Mouse (Mus musculus) gonadal fat pad, adult 2 months (tissue): ENCODE measurements around the gene Spn. TPM values are rescaled to one million over a fixed set of nuclear protein-coding genes. Genes with fewer than 3 reads are reported as not detected.

Source experiments
- polyA plus RNA-seq: library from polyadenylated mRNA; depleted of rRNA; stranded (reverse); fragments of >200 nt; gene quantifications from 2 replicates; pipeline ENCODE4 v1.2.3, GENCODE M21; 2012; rRNA removed

The Spn gene
- polyA plus RNA-seq, 1 experiment, result 1.6 TPM

Other genes starting within 250 kb of the Spn start
- 88.1 and 102 TPM in 2 replicates for gene Tmem219, start 214.9 kb downstream of the Spn start, polyA plus RNA-seq
- 19.7 and 21.3 TPM in 2 replicates for gene Kctd13, start 208.9 kb downstream of the Spn start, polyA plus RNA-seq
- 0.26 and 0.32 TPM in 2 replicates for gene Asphd1, start 188.2 kb downstream of the Spn start, polyA plus RNA-seq
- 2.5 and 2.8 TPM in 2 replicates for gene Sez6l2, start 187.3 kb downstream of the Spn start, polyA plus RNA-seq
- gene Cdipt, start 161.9 kb downstream of the Spn start, polyA plus RNA-seq, result 240 and 245 TPM in 2 replicates
- 5.3 and 8.5 TPM in 2 replicates for gene Cdiptos, start 161.7 kb downstream of the Spn start, polyA plus RNA-seq
- 84.9 and 85.3 TPM in 2 replicates for gene Mvp, start 123.2 kb downstream of the Spn start, polyA plus RNA-seq
- gene Pagr1b, start 121.3 kb downstream of the Spn start, polyA plus RNA-seq, result 2.4 and 5.3 TPM in 2 replicates
- gene Pagr1a, start 120.5 kb downstream of the Spn start, polyA plus RNA-seq, result 6.9 and 8.0 TPM in 2 replicates
- 19.8 and 21.2 TPM in 2 replicates for gene Gm42742, start 116.7 kb downstream of the Spn start, polyA plus RNA-seq
- gene Prrt2, start 116.6 kb downstream of the Spn start, polyA plus RNA-seq, result 7.3 and 8.9 TPM in 2 replicates
- 80.5 and 81.9 TPM in 2 replicates for gene Maz, start 110.8 kb downstream of the Spn start, polyA plus RNA-seq
- 1.3 and 2.1 TPM in 2 replicates for gene Kif22, start 95.4 kb downstream of the Spn start, polyA plus RNA-seq
- 0.86 and 1.5 TPM in 2 replicates for gene Zg16, start 50.5 kb downstream of the Spn start, polyA plus RNA-seq
- 14.8 and 17.4 TPM in 2 replicates for gene AI467606, start 46.5 kb downstream of the Spn start, polyA plus RNA-seq
- 1.7 and 2.1 TPM in 2 replicates for gene Qprt, start 15.6 kb downstream of the Spn start, polyA plus RNA-seq
- gene Cd2bp2, start 58.2 kb upstream of the Spn start, polyA plus RNA-seq, result 29.3 and 32.5 TPM in 2 replicates
- 28.2 and 33.0 TPM in 2 replicates for gene Tbc1d10b, start 70.6 kb upstream of the Spn start, polyA plus RNA-seq
- 1.3 and 7.6 TPM in 2 replicates for gene Mylpf, start 71.1 kb upstream of the Spn start, polyA plus RNA-seq
- 13.4 and 14.2 TPM in 2 replicates for gene Zfp553, start 95.2 kb upstream of the Spn start, polyA plus RNA-seq
- gene Sept1, start 95.3 kb upstream of the Spn start, polyA plus RNA-seq, result 8.3 and 9.3 TPM in 2 replicates
- 89.7 and 105 TPM in 2 replicates for gene Zfp771, start 106.5 kb upstream of the Spn start, polyA plus RNA-seq
- gene Dctpp1, start 122.9 kb upstream of the Spn start, polyA plus RNA-seq, result 40.9 and 52.0 TPM in 2 replicates
- gene Sephs2, start 136.2 kb upstream of the Spn start, polyA plus RNA-seq, result 21.3 and 22.8 TPM in 2 replicates
- 3.0 and 3.4 TPM in 2 replicates for gene Itgal, start 158.4 kb upstream of the Spn start, polyA plus RNA-seq
- gene Zfp768, start 207.8 kb upstream of the Spn start, polyA plus RNA-seq, result 22.5 and 22.7 TPM in 2 replicates
- 8.7 and 9.4 TPM in 2 replicates for gene Zfp747, start 238.2 kb upstream of the Spn start, polyA plus RNA-seq
- gene 9130019O22Rik, start 249.3 kb upstream of the Spn start, polyA plus RNA-seq, result 5.8 and 6.4 TPM in 2 replicates